Mouse (Mus musculus): ENCODE measurements at regions not wholly inside any gene's neighbourhood (a gene's known extent, or its start where the extent isn't known, plus 50 kb on each side); places are given as distances from the start of the nearest gene placed in this dataset.

DNA sequence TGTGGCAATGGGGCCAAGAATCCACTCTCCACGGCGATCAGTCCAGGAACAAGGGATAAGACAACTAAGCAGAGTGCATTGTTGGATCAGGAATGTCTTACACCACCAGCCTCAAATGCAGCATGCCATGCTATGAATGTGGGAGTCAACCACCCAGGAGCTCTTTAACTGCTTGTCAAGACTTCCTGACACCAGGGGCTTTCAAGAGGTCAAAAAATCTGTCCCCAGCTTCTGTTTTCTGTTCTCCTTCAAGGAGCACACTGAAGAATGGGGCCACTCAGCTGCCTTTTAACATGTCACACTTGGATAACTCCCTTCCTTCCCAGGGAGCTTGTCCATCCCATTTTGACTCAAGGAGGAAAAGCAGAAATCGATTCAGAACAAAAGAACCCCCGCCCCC, 642.8 kb downstream of the Nedd1 start:
- TF ChIP-seq CTCF (IDR thresholded peaks at IDR 0.05 in 2 of 3, conservative IDR thresholded peaks at IDR 0.05 in 1 of 3; ENCODE audit: control insufficient read depth in 1 of 3, insufficient read depth in 1 of 3, low read depth in 2 of 3, low read length in 3 of 3, poor library complexity in 1 of 3, severe bottlenecking in 1 of 3) (no peak), JUND (IDR thresholded peaks at IDR 0.05; ENCODE audit: low read depth, low read length) (no peak), TAL1 (IDR thresholded peaks at IDR 0.05; ENCODE audit: low read length) (no peak), USF1 (IDR thresholded peaks at IDR 0.05; ENCODE audit: low read depth, low read length) (no peak), POLR2A (IDR thresholded peaks at IDR 0.05; ENCODE audit: control insufficient read depth in 1 of 2, insufficient read depth in 1 of 2, low read depth in 1 of 2, low read length in 2 of 2, poor library complexity in 1 of 2) (no peak), CHD1 (IDR thresholded peaks at IDR 0.05; ENCODE audit: low read depth, low read length) (no peak), POLR2AphosphoS5 (IDR thresholded peaks at IDR 0.05; ENCODE audit: borderline replicate concordance, low read depth, low read length) (no peak), ZKSCAN1 (IDR thresholded peaks at IDR 0.05; ENCODE audit: low read depth, low read length) (no peak), POLR2AphosphoS2 (IDR thresholded peaks at IDR 0.05; ENCODE audit: low read length) (no peak), TCF12 (IDR thresholded peaks at IDR 0.05; ENCODE audit: low read depth, low read length) (no peak), ZNF384 (IDR thresholded peaks at IDR 0.05; ENCODE audit: low read depth, low read length) (no peak)

Measured in MEL (cell line).